Mouse (Mus musculus) midbrain, embryonic 16.5 days (tissue): Measurements from ENCODE around the gene Ctcfl. TPM values are rescaled to one million over a fixed set of nuclear protein-coding genes. Genes with fewer than 3 reads are reported as not detected.

Source experiments
- ATAC-seq: fragments of 200-750 bp; cut with Nextera tagmentation; 2 replicates; pipeline ENCODE4 v1.8.0; 2017; ENCODE audit warnings: moderate TSS enrichment
- H3K27ac ChIP-seq: fragments of 300-500 bp; sonication (generic); 2 replicates; pipeline ENCODE4 v1.5.1; 2014; ENCODE audit warnings: mild to moderate bottlenecking, low read length, mixed read lengths
- H3K27me3 ChIP-seq: fragments of 300-500 bp; sonication (generic); 2 replicates; pipeline ENCODE4 v1.6.1; 2014; ENCODE audit warnings: low read depth, low read length, mixed read lengths; ENCODE audit not compliant: control insufficient read depth, insufficient read depth
- H3K36me3 ChIP-seq: fragments of 300-500 bp; sonication (generic); 2 replicates; pipeline ENCODE4 v1.6.1; 2014; ENCODE audit warnings: mild to moderate bottlenecking, low read length, moderate library complexity, mixed read lengths; ENCODE audit not compliant: control insufficient read depth, insufficient read depth
- H3K4me1 ChIP-seq: fragments of 300-500 bp; sonication (generic); 2 replicates; pipeline ENCODE4 v1.6.1; 2014; ENCODE audit warnings: mild to moderate bottlenecking, low read length, mixed read lengths; ENCODE audit not compliant: control insufficient read depth, insufficient read depth
- H3K4me2 ChIP-seq: fragments of 300-500 bp; sonication (generic); 2 replicates; pipeline ENCODE4 v1.6.1; 2014; ENCODE audit warnings: mild to moderate bottlenecking, low read length, mixed read lengths
- H3K4me3 ChIP-seq: fragments of 300-500 bp; sonication (generic); 2 replicates; pipeline ENCODE4 v1.5.1; 2014; ENCODE audit warnings: low read depth, mild to moderate bottlenecking, low read length, moderate library complexity, mixed read lengths
- H3K9ac ChIP-seq: fragments of 300-500 bp; sonication (generic); 2 replicates; pipeline ENCODE4 v1.6.1; 2014; ENCODE audit warnings: low read depth, low read length, mixed read lengths
- H3K9me3 ChIP-seq: fragments of 300-500 bp; sonication (generic); replicated peaks from 2 replicates; pipeline ENCODE4 v1.6.1; 2014; ENCODE audit warnings: mild to moderate bottlenecking, low read length, mixed read lengths; ENCODE audit not compliant: control insufficient read depth, poor library complexity, severe bottlenecking
- WGBS: fragments of 180-500 bp; shearing (Covaris S2); extraction: QIAGEN DNeasy Blood & Tissue Kit; methylation state at CpG from one replicate; pipeline ENCODE4 v1.1.7; 2014; 5-methylcytosine and 5-hydroxymethylcytosine counted together
- polyA plus RNA-seq: library from polyadenylated mRNA; unstranded; fragments of >200 nt; fragmentation: Nextera tagmentation; extraction: Ambion mirVana; gene quantifications from 2 replicates; pipeline ENCODE4 v1.2.1, GENCODE M21; 2015

The Ctcfl gene
- polyA plus RNA-seq, 1 experiment from 2014 or later = 0.11 TPM

- H3K36me3 ChIP-seq = no peaks in the 10 kb centered on the region
- no peak overlapping the region for H3K27ac ChIP-seq
- no peak overlapping the region for H3K4me3 ChIP-seq
- H3K9ac ChIP-seq = no peak overlapping the region
- H3K27me3 ChIP-seq = no peaks in the 10 kb centered on the region
- H3K9me3 ChIP-seq = no peaks in the 10 kb centered on the region
- no peaks in the 10 kb centered on the region for H3K4me1 ChIP-seq
- ATAC-seq = no peak
- H3K4me2 ChIP-seq = no peak overlapping the region
- WGBS = 89% methylated on average over 9 of the region's 9 CpGs
These were observed 58.9 kb downstream of the Ctcfl start for GRCm38 (mm10) chr2:173060450-173060849.

GRCm38 (mm10) chr2:173058263-173058662 is 61.1 kb downstream of the Ctcfl start:
- Histone ChIP-seq H3K4me3 (no peak overlapping the region), H3K27ac (no peak overlapping the region), H3K27me3 (no peaks in the 10 kb centered on the region), H3K4me1 (no peaks in the 10 kb centered on the region), H3K36me3 (no peaks in the 10 kb centered on the region), H3K9me3 (no peaks in the 10 kb centered on the region), H3K4me2 (no peak overlapping the region), H3K9ac (no peak overlapping the region)
- 26% methylated on average over 11 of the region's 11 CpGs for WGBS
- no peak; the same call in 1 of the 2 replicates for ATAC-seq

DNA sequence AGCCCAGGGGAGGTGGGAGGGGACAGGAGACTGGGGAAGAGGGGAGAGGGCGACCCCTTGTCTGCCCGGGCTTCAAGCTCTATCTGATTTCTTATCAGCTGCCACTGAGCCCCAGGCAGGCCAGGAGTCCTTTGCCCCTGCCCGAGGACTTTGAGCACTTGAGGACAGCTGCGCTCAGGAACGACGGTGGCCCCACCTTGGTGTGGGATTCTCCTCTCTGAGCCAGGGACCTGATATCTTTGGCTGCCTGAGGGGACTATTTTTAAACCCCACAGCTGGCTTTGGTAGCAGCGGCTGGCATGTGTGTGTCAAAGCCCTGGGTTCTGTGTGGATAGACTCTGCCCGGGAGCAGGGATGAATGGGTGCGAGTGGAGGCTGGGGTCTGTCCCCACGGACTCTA is 61.7 kb downstream of the Ctcfl start:
- WGBS = 79% methylated on average over 8 of the region's 10 CpGs
- H3K9me3 ChIP-seq = no peaks in the 10 kb centered on the region

DNA sequence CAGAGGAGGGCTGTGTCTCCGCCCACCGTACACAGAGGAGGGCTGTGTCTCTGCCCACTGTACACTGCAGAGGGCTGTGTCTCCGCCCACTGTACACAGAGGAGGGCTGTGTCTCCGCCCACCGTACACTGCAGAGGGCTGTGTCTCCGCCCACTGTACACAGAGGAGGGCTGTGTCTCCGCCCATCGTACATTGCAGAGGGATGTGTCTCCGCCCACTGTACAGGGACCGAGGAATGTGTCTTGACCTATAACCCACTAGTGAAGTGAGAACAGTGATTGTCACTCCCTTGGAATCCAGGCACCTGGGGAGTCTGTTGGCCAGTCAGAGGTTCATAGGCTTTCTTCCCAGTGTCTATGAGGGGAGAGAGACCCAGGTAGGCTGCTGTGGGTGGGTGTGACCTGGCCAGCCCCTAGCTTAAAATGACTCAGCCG is 62.4 kb downstream of the Ctcfl start:
- Histone ChIP-seq H3K9me3 (no peaks in the 10 kb centered on the region), H3K4me1 (no peaks in the 10 kb centered on the region), H3K4me2 (no peak overlapping the region), H3K36me3 (no peaks in the 10 kb centered on the region), H3K27me3 (no peaks in the 10 kb centered on the region), H3K4me3 (no peak overlapping the region), H3K9ac (no peak overlapping the region), H3K27ac (no peak overlapping the region)
- no peak for ATAC-seq
- WGBS = 83% methylated on average over 11 of the region's 11 CpGs

More for the DNA sequence above, 61.7 kb downstream of the Ctcfl start:
- H3K9ac ChIP-seq = no peak overlapping the region
- H3K4me1 ChIP-seq = no peaks in the 10 kb centered on the region
- no peak overlapping the region for H3K4me3 ChIP-seq
- no peak overlapping the region for H3K27ac ChIP-seq
- no peak overlapping the region for H3K4me2 ChIP-seq
- no peak for ATAC-seq
- no peaks in the 10 kb centered on the region for H3K27me3 ChIP-seq
- H3K36me3 ChIP-seq = no peaks in the 10 kb centered on the region

- no peaks in the 10 kb centered on the region for H3K36me3 ChIP-seq
- H3K27ac ChIP-seq = no peak overlapping the region
- H3K9ac ChIP-seq = no peak overlapping the region
- H3K9me3 ChIP-seq = no peaks in the 10 kb centered on the region
- 85% methylated on average over 10 of the region's 10 CpGs for WGBS
- no peak overlapping the region for H3K4me3 ChIP-seq
- H3K4me1 ChIP-seq = no peaks in the 10 kb centered on the region
- H3K4me2 ChIP-seq = no peak overlapping the region
- no peak for ATAC-seq
- no peaks in the 10 kb centered on the region for H3K27me3 ChIP-seq
These were observed 62.9 kb downstream of the Ctcfl start for GRCm38 (mm10) chr2:173056303-173056881.

GRCm38 (mm10) chr2:173053846-173054245 is 65.5 kb downstream of the Ctcfl start:
- ATAC-seq = no peak
- no peak overlapping the region for H3K4me2 ChIP-seq
- no peak overlapping the region for H3K27ac ChIP-seq
- no peaks in the 10 kb centered on the region for H3K36me3 ChIP-seq
- no peaks in the 10 kb centered on the region for H3K27me3 ChIP-seq
- H3K9me3 ChIP-seq = no peaks in the 10 kb centered on the region
- no peak overlapping the region for H3K4me3 ChIP-seq
- WGBS = 81% methylated on average over 6 of the region's 6 CpGs
- H3K4me1 ChIP-seq = no peaks in the 10 kb centered on the region
- H3K9ac ChIP-seq = no peak overlapping the region

GRCm38 (mm10) chr2:173052881-173053280 is 66.4 kb downstream of the Ctcfl start:
- Histone ChIP-seq H3K4me2 (no peak overlapping the region), H3K9me3 (no peaks in the 10 kb centered on the region), H3K36me3 (no peaks in the 10 kb centered on the region), H3K4me1 (no peaks in the 10 kb centered on the region), H3K9ac (no peak overlapping the region), H3K4me3 (no peak overlapping the region), H3K27me3 (no peaks in the 10 kb centered on the region), H3K27ac (no peak overlapping the region)
- WGBS = 91% methylated on average over 8 of the region's 8 CpGs
- no peak for ATAC-seq

DNA sequence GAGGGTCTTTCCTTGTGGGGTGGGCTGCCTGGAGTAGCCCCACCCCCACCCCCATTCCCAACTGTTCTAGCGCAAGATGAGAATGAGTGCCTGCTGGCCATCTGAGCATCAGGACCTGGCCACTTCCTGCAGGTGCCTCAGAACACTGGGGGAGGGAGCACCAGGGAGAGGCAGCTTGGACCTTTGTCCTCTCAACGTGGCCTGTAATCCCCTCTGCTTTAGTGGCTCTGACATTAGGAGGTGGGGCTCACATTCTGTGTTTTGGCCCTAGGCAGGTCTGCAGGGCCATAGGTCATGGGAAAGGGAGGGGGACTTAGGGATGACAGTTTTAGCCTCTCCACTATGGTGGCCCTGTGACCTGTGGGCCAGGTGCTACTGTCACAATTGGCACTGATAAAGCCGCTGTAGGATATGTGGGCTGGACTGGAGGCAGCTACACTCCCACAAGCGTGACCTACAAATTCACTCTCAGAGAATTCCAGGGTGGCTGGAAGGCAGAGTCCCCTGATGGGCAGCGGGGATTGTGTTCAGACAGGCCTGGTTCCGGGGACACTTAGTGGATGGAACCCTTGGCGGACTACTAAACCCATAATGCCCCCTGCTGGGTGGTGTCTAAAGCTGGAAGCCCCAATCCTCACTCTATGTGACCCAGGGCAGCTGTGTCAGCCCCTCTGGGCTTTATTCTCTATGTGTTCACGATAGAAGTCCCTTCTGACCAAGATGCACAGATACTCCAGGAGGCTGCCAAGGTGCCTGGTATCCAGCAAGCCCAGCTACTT is 68.5 kb downstream of the Ctcfl start:
- Histone ChIP-seq H3K4me1 (no peaks in the 10 kb centered on the region), H3K9me3 (no peaks in the 10 kb centered on the region), H3K27me3 (no peaks in the 10 kb centered on the region), H3K4me3 (no peak overlapping the region), H3K27ac (no peak overlapping the region), H3K36me3 (no peaks in the 10 kb centered on the region), H3K9ac (no peak overlapping the region), H3K4me2 (no peak overlapping the region)
- 32% methylated on average over 8 of the region's 8 CpGs for WGBS
- ATAC-seq = no peak

DNA sequence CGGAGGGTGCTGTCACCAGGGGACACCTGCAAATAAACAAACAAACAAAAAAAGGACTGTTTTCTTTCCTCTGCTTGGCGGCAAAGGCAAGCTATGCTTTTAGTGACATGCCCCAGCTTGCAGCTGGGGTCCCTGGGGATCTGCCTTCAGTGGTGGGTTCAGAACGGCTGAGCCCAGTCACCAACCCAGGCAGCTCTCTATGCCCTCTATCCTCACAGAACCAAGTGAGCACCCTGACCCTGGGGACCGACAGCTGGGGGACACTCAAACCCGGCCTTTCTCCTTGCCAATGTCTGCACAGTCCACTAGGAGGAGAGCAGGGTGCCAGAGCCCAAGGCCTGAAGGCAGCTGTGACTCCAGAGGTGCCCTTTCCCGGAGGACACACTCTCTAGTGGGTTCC is 69.5 kb downstream of the Ctcfl start:
- H3K4me2 ChIP-seq = no peak overlapping the region
- no peaks in the 10 kb centered on the region for H3K36me3 ChIP-seq
- WGBS = 44% methylated on average over 6 of the region's 6 CpGs
- ATAC-seq = no peak
- H3K9me3 ChIP-seq = no peaks in the 10 kb centered on the region
- no peaks in the 10 kb centered on the region for H3K4me1 ChIP-seq
- H3K27ac ChIP-seq = no peak overlapping the region
- H3K27me3 ChIP-seq = no peaks in the 10 kb centered on the region
- no peak overlapping the region for H3K9ac ChIP-seq
- no peak overlapping the region for H3K4me3 ChIP-seq
